Mouse (Mus musculus) olfactory bulb, adult 2 months (tissue): ENCODE results near the gene Nprl3.

ENCODE experiments used
- CTCF ChIP-seq: fragments of 200-500 bp; IDR thresholded peaks from 2 replicates; pipeline ENCODE4 v1.5.1; 2012; ENCODE audit warnings: low read depth, mild to moderate bottlenecking, low read length, moderate library complexity; ENCODE audit not compliant: insufficient read depth
- POLR2A ChIP-seq: fragments of 200-500 bp; IDR thresholded peaks from 2 replicates; pipeline ENCODE4 v1.6.1; 2012; ENCODE audit warnings: mild to moderate bottlenecking, low read depth, low read length, moderate library complexity; ENCODE audit not compliant: insufficient read depth

- TF ChIP-seq CTCF (no peak), POLR2A (no peak)
These were observed 31.4 kb downstream of the Nprl3 start for GRCm38 (mm10) chr11:32236132-32236531.
